Mouse (Mus musculus) brain, embryonic 14.5 days (tissue): ENCODE measurements around the gene Plxna2. TPM values are rescaled to one million over a fixed set of nuclear protein-coding genes. Genes with fewer than 3 reads are reported as not detected.
A peak's percentile ranks its signal among the peaks of the same experiment; 100 is the strongest.

Experiments used
- DNase-seq: peaks from one replicate; pipeline ENCODE4 v3.0.0-alpha.2; 2011; ENCODE audit warnings: low read depth
- CTCF ChIP-seq: fragments of 200-500 bp; IDR thresholded peaks from 2 replicates; pipeline ENCODE4 v1.5.1; 2012; ENCODE audit warnings: inconsistent platforms, mild to moderate bottlenecking, moderate library complexity, borderline replicate concordance; ENCODE audit not compliant: insufficient read depth, insufficient read length; ENCODE audit errors: extremely low read depth
- POLR2A ChIP-seq: fragments of 200-500 bp; IDR thresholded peaks from 2 replicates; pipeline ENCODE4 v1.6.1; 2012; ENCODE audit warnings: mild to moderate bottlenecking, inconsistent platforms, borderline replicate concordance; ENCODE audit not compliant: poor library complexity, insufficient read depth, insufficient read length, severe bottlenecking; ENCODE audit errors: extremely low read depth
- polyA plus RNA-seq: library from polyadenylated mRNA; depleted of rRNA; stranded (reverse); fragments of >200 nt; gene quantifications from 2 replicates; pipeline ENCODE4 v1.2.3, GENCODE M21; 2012

Gene Plxna2
- polyA plus RNA-seq, 1 experiment, result 60.3 TPM

DNA sequence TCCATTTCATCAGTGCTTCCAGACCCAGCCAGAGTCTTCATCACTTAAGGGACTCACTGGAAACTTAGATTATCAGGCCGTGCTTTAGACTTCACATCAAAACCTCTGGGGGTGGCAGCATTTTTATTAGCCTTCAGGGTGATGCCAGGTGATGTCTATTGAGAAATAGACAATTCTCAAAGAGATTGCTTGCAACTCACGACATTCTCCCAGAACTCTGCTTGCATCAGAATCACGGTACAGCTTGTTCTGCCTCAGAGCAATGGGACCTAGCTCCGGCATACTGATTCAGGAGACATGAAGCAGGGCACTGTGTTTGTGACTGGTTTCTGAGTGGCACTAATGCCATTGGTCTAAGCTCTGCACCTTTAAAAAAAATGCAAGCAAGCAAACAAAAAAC lies 218.7 kb downstream of the Plxna2 start:
- DNase-seq, result no peak
- no peak for TF ChIP-seq CTCF
- no peak for TF ChIP-seq POLR2A

DNA sequence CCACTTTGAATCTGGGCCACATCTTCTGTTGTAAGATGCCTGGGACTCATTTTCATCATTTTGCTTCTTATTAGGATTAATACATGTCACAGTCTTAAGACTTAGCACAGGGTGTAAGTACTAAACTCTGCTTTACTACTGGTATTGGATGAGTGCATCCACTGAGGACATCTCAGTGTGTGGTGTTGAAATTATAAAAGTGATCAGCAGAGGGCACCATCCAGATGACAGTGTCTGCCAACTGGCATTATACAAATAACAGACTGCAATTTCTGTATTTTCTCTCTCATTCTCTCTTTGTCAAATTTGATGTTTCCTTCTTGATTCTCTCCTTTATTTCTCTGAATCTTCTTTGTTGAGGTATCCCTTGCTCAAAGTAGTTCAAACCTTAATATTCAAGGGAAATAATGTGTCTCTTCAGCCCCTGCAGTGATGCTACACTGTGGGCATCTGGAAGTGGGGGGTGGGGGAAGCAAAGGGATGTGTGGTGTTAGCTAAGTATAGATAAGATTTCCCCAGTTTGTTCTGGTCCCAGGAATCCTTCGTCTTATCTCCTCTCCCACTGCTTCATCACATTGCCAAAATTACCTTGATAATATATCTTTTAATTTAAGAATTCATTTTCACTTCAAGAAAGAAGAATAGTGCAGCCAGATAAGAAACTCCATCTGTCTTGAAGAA lies 221.4 kb downstream of the Plxna2 start:
- TF ChIP-seq CTCF (peak; percentile 58; the same call in 1 of the 2 replicates), POLR2A (no peak)
- peak; percentile 63 for DNase-seq

GRCm38 (mm10) chr1:194843020-194843419 lies 225.0 kb downstream of the Plxna2 start:
- DNase-seq, result no peak
- TF ChIP-seq POLR2A (no peak), CTCF (no peak)

- TF ChIP-seq POLR2A, result no peak
- no peak for TF ChIP-seq CTCF
- DNase-seq, result peak; percentile 26
These were observed 229.0 kb downstream of the Plxna2 start for GRCm38 (mm10) chr1:194847014-194847413.

- no peak for TF ChIP-seq CTCF
- DNase-seq, result peak; percentile 76
These were observed 233.4 kb downstream of the Plxna2 start for GRCm38 (mm10) chr1:194851242-194852064.

GRCm38 (mm10) chr1:194852065-194852358 lies 234.0 kb downstream of the Plxna2 start:
- no peak for TF ChIP-seq POLR2A
- no peak for TF ChIP-seq CTCF
- DNase-seq, result no peak
